Mouse (Mus musculus): ENCODE measurements around the gene Crocc.
A peak's percentile ranks its signal among the peaks of the same experiment; 100 is the strongest.

The Crocc gene

GRCm38 (mm10) chr4:140986711-140987395 lies 73.5 kb downstream of the Crocc start, which contains the start of gene Atp13a2:
Gene Atp13a2, plus strand, starts transcription at chr4:140986873.
- peak; percentile 91 for DNase-seq (ENCODE audit: low spot score)

- peak; percentile 37 for DNase-seq (ENCODE audit: low spot score)
Observed at GRCm38 (mm10) chr4:140986024-140986710, 74.2 kb downstream of the Crocc start.

GRCm38 (mm10) chr4:140984544-140984943 lies 75.8 kb downstream of the Crocc start:
- no peak for DNase-seq (ENCODE audit: low spot score)

- DNase-seq (ENCODE audit: low spot score) = no peak
Observed at GRCm38 (mm10) chr4:140983442-140983841, 76.9 kb downstream of the Crocc start.

GRCm38 (mm10) chr4:140982808-140983207 lies 77.5 kb downstream of the Crocc start:
- DNase-seq (ENCODE audit: low spot score) = no peak

GRCm38 (mm10) chr4:140981605-140982004 lies 78.7 kb downstream of the Crocc start:
- no peak for DNase-seq (ENCODE audit: low spot score)

GRCm38 (mm10) chr4:140977886-140978692 lies 82.3 kb downstream of the Crocc start:
- DNase-seq (ENCODE audit: low spot score) = no peak

GRCm38 (mm10) chr4:140977278-140977677 lies 83.1 kb downstream of the Crocc start:
- DNase-seq (ENCODE audit: low spot score) = no peak

- no peak for DNase-seq (ENCODE audit: low spot score)
Observed at GRCm38 (mm10) chr4:140975356-140975755, 85.0 kb downstream of the Crocc start.

GRCm38 (mm10) chr4:140974408-140974807 lies 85.9 kb downstream of the Crocc start:
- no peak for DNase-seq (ENCODE audit: low spot score)

GRCm38 (mm10) chr4:140971691-140972090 lies 88.7 kb downstream of the Crocc start:
- DNase-seq (ENCODE audit: low spot score) = no peak

- no peak for DNase-seq (ENCODE audit: low spot score)
Observed at GRCm38 (mm10) chr4:140967386-140968159, 92.8 kb downstream of the Crocc start.
